Mouse (Mus musculus) adipocyte (in vitro differentiated cells): ENCODE data around the gene Proca1.
"Not testable (repeated sequence)": the region's sequence is repeated elsewhere in the genome, so short reads cannot be mapped to it uniquely, and the experiment has no call there.

Experiments
- DNase-seq: peaks from one replicate; pipeline ENCODE4 v3.0.0-alpha.2; 2016; ENCODE audit warnings: low spot score

Gene Proca1

DNA sequence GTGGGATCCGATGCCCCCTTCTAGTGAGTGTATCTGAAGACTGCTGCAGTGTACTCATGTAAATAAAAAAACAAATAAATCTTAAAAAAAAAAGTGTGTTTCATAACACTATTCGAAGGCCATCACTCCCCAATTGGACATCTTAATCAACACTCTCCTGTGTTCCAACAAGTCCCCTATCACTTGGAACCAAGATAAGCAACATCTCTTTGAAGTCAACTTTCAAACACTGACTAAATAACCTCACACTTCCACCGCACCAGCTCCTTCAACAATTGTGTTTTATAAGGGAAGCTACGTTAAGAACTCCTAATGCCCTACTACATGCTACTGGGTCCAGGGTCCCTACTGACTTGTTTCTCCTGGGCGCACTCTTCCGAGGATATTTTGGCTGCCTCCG, 10.7 kb upstream of the Proca1 start:
- DNase-seq, result no peak

DNA sequence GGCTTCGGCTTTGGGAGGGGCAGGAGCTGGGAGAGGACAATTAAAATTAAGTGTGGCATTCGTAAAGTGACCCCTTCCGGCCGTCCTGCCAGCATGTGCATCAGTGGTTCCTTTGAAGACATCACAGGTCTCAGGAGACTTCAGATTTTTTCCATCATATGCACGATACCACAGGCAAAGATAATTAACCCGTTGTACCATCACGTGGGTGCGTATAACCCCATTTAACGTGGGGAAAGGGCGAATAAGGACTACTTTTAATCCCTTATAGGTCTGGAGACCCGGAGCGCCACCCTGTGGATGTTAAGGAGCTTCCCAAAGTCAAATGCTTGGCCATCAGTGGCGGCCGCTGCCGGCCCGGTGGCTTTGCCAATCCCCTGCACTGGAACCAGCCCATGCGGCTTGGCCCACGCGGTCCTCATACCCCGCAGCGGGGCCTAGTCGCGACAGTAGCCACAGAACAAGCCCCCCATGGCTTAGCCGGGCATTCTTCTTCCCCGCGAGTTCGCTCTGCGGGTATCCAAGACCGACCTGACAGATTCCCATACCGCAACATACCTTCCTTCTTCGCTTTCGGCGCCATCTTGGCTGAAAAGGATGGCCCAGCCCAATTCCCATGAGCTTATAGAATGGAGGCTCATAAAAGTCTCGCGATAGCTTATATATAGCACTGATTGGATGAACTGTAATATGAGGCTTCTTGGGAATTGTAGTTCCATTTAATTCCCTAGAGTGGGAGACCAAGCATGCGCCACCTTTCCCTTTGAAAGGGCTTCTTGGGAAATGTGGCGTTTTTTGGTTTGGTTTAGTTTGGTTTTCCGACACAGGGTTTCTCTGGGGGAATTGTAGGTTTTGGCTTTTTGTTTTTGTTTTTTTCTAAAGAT, 10.0 kb upstream of the Proca1 start, which contains the start of gene Rpl23a:
Gene Rpl23a, minus strand, starts transcription at position 624 of the 884 bp plus-strand sequence.
- peak; percentile 94 for DNase-seq

DNA sequence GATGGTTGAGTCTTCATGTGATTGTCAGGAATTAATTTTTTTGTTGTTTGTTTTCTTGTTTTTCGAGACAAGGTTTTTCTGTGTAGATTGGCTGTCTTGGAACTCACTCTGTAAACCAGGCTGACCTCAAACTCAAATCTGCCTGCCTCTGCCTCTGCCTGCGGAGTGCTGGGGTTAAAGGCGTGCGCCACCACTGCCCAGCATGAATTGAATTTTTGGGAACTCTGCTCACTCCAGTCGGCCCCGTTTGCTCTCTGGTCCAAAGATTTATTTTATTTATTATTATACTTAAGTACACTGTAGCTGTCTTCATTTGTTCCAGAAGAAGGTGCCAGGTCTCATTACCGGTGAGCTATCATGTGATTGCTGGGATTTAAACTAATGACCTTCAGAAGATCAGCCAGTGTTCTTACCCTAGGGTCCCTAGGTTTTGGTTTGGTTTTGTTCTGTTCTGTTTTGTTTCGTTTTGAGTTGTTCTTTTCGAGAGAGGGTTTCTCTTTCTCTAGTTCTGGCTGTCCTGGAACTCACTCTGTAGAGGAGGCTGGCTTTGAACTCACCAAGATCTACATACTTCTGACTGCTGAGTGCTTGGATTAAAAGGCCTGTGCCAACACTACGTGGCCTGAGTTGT, 9.2 kb upstream of the Proca1 start:
- peak; percentile 46 for DNase-seq

DNA sequence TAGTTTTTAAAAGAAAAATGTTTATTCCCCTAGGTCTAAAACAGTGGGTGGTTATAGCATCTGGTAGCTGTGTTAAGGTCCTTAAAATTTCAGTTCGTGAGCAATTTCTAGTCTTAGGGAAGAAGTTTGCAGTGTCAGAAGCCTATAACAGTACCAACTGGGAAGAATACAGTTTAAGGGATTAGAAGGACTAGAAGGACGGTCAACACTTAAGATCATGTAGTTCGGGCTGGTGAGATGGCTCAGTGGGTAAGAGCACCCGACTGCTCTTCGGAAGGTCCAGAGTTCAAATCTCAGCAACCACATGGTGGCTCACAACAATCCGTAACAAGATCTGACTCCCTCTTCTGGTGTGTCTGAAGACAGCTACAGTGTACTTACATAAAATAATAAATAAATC, 8.5 kb upstream of the Proca1 start:
- DNase-seq, result not testable (repeated sequence)

DNA sequence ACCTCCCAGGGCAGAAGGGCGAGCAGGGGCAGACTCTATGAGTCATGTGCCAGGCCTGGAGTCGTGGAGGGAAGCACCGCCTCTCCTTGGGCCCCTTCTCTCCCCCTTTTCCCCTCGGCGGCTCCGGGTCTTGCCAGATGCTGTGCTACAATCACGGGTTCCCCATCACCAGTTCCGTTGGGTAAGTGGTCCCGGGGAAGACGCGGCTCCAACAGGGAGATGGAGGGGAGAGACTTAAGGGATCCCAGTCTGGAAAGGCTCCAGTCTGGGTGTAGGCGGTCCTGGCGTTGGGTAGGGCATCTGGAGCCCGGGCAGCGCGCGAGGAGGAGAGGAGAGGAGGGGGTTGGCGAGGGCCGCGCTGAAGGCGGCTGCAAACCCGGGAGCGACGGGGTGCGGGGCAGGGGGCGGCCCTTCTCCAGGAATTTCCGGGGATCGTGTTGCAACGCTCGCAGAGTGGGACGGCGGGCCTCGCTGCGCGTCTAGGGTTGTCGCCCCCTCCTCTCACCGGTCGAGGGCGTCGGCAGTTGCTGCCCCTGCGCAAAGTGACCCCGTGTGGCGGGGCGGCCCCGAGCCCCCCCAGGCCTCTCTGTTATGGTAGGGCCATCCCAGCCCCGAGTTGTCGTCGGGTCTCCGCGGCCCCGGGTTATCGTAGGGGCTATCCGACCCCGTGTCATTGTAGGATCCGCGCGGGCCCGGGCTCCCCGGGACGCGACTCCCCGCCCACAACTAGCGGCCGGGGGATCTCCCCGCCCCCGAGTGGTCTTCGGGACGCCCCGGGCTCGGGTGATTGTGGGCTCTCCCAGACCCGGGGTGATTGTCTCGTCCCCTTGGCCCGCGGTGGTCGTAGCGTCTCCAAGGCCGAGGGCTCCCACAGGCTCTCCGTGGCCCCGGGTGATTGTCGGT, 4.6 kb upstream of the Proca1 start, which contains the start of gene Rab34:
Gene Rab34, plus strand, starts transcription at position 100 of the 903 bp plus-strand sequence.
- DNase-seq, result peak; percentile 90

DNA sequence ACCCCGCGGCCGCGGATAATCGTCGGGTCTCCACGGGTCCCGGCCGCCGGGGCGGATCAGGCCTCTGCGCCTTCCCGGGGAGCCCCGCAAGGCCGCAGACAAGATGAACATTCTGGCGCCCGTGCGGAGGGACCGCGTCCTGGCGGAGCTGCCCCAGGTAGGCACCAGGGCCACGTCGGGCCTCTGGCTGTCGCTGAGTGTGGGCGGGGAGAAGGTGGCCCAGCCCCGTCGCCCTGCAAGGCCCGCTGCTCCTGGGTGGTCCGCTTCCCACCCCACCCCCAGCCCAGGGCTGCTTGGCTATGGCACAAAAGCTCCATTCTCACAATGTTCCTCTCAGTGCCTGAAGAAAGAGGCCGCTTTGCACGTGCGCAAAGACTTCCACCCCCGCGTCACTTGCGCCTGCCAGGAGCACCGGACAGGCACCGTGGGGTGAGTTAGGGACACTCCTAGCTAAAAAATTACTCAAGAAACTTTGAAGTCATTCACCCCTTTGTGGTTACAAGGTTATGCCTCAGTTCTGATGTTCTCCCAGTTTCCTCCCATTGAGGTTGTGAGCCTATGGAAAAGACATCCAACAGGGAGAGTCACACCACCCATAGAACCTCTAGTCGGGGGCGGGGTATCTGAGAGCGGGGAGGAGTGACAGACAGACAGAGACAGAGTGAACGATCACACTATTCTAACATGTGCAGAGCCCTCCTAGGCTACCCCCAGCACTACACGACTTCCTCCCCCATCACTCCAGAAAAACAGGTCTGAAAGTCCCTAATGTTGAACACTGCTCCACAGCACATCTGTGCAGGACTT, 3.8 kb upstream of the Proca1 start:
- peak; percentile 68 for DNase-seq

DNA sequence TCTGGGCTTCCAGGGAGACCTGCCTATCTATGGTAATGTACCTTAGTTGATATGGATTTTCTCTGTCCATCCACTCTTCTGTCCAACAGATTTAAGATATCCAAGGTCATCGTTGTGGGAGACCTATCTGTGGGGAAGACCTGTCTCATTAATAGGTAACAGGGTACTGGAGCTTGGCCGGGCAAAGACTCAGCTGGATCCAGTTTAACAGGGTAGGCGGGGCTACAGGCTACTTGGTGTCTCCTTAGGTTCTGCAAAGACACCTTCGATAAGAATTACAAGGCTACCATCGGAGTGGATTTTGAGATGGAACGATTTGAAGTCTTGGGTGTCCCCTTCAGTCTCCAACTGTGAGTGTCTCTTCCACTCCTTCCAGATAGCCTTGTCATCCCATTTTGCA, 3.2 kb upstream of the Proca1 start:
- no peak for DNase-seq

DNA sequence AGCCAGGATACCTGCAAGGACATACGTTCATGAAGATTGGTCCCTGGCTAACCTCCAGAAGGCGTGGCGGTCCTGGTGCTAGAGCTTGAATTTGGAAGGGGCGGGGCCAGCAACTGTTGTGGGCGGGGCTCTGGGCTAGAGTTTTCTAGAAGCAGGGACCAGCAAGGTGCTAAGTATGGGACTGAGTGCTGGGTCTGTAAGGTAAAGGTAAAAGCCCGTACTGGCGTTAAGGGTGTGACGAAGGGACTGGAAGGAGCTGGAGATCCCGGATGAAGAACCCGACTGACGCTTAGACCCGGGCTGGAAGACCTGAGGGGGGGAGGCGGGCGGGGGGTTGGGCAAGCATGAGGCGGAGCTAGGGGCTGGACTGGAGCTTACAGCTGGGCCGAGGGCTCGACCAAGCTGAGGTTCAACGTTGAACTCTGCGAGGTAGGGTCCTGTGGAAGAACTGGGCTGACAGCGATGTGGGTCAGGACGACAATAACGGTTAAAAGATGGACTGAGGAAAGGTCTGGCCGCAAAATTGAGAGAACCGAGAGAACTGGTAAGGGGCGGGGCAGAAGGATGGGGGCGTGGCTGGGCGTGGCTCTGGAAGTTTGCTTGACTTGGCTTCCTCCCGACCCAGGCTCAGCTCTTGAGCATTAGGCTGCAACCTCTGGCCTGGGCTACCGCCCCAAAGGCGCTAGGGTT, 1.4 kb downstream of the Proca1 start:
- DNase-seq, result no peak

DNA sequence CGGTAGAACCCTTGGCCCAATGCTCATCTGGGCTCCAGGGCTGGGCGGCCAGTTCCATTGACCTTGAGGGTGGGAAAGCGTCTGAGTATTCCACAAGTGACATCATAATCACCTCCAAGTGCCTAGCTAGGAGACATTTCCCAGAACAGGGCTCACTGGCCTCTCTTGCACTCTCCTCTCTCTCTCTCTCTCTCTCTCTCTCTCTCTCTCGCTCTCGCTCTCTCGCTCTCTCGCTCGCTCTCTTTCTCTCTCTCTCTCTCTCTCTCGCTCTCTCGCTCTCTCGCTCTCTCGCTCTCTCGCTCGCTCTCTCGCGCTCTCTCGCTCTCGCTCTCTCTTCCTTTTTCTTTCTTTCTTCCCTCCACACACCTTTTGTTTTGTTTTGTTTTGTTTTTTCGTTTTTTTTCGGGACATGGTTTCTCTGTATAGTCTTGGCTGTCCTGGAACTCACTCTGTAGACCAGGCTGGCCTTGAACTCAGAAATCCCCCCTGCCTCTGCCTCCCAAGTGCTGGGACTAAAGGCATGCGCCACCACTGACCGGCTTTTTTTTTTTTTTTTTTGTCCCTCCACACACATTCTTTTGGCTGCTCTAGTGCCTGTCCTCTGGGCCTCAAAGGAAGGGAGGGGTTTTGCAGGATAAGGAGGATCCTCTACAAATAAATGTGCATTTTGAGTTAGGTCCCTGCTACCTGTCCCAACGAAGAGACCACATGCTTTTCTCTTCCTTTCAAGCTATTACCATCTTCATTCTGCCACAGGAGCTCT, 2.1 kb downstream of the Proca1 start:
- DNase-seq, result no peak

DNA sequence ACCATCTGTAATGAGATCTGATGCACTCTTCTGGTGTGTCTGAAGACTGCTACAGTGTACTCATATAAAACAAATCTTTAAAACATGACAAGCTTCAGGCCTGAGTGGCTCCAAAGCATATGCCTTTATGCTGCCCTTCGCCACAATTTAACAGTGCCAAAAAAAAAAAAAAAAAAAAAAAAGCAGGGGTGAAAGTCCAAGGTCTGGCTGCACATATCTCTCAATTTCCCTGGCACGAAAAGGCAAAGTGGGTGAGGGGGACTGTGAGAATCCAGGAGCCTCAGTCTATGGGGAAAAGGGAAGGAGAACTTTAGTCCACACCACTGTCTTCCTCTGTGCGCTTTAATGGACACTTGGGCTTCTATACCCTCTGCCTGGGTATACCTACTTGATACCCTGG, 9.2 kb downstream of the Proca1 start:
- peak; percentile 76 for DNase-seq

DNA sequence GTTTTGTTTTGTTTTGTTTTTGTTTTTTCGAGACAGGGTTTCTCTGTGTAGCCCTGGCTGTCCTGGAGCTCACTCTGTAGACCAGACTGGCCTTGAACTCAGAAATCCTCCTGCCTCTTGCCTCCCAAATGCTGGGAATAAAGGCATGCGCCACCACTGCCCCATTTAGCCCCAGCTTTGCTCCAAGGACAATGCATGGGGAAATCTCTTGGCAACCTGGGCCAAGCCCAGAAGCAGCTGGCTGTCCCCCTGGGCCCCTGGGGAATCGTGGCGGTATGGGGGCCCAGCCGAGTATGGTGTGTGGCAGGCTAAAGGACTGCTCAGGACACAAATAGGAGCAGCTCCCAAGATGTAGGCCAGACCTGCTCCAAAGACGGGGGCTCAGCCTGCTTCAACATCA, 11.1 kb downstream of the Proca1 start:
- no peak for DNase-seq

DNA sequence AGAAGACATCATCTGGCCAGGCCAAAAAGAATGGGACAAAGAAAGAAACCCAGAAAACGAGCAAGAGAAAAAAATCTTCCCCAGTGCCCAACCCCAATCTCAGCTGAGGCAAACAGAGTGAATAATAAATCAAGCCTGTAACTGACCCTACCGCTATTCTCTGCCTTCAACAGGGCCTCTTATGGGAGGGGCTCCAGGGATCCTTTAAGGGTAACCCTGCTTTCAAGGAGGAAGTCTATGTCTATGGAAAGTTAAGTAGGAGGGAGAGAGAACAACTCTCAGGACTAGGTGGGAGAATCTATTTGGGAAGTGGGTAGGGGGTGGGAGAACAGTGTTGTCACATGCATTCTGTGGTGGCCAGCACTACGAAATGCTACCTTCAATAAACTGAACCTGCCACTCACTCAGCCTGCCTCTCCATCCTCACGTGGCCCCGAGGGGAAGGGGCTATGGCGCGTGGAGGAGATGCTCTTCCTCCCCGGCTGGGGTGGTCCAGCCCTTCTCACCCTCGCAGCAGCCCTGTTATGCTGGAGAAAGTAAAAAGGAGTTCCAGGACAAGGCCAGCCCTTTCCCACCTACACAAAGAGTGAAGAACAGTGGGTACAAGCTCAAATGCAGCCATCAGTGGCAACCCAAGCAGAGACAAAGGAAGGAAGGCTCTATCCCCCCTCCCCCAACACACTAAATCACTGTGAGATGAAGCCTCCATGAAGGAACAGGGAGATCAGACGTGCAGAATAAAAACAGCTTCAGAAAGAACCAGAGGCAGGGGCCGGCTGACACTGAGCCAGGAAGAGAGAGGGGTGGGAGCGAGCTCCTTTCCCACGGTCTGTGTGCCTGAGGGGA, 12.4 kb downstream of the Proca1 start:
- no peak for DNase-seq

DNA sequence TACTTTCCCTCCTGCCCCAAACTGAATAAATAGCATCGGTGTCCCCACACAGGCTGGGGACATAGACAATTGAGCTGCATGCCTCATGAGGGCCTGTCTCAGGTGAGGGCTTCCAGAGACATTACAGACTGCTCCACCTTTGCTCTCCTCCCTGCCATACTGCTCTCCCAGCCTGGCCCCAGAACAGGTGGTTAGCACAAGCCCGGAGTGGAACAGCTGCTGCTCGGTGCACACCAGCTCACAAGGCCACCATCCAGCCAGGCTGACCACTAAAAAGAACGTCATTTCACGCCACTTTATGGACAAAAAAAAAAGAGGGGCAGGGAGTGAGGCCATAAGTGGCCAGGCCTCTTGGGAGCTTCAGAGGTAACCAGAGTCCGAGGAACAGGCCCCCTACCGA, 14.0 kb downstream of the Proca1 start:
- DNase-seq, result no peak

DNA sequence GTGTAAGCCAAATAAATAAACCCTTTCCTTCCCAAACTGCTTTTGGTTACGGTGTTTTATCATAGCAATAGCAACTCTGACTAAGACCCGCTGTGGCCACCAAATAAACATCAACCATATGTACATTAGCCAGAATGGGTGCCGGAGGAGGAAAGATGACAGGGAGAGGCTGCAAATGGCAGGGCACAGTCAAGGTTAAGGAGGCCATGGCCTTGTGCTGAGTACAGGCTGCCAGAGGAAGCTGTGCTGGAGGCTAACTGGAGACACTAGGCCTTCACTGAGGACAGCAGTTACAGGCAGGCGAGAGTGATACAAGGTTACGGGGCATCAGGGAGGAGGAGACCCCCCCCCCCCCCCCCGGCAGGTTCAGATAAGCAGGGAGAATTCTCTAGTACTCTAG, 16.7 kb downstream of the Proca1 start:
- no peak for DNase-seq

DNA sequence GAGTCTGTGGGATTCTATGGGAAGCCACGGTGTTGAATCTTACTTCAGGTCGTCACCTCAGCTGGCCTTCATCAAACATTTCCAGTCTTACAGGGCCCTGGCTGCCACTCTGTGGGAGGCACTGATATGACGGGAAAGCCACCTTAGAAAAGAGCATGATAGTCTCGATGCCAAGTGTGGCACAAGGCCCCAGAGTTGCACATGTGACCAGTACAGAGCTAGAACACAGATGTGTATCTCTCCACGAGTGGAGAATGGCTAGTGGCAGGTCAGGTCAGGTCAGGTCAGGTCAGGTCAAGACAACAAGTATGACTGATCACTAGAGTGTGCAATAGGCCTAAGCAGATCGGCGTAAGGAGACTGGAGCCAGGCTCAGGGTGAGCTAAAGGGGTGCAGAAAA, 17.4 kb downstream of the Proca1 start:
- DNase-seq, result peak; percentile 42

DNA sequence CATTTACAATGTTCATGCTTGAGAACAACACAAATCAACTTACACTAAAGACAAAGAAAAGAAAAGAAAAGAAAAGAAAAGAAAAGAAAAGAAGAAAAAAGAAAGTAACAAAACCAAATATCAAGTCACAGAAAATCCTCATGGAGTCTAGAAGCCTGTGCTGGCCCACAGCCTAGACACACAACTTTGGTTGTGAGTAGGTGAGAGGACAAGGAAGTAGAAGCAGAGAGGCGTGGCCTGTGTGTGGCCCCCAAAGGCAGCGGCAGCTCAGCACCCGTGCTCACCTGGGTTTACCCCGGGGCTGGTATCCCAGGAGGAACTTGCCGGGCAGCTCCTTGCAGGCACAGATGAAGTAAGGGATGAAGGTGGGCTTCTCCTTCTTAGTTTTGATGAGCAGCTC, 18.3 kb downstream of the Proca1 start:
- peak; percentile 56 for DNase-seq

DNA sequence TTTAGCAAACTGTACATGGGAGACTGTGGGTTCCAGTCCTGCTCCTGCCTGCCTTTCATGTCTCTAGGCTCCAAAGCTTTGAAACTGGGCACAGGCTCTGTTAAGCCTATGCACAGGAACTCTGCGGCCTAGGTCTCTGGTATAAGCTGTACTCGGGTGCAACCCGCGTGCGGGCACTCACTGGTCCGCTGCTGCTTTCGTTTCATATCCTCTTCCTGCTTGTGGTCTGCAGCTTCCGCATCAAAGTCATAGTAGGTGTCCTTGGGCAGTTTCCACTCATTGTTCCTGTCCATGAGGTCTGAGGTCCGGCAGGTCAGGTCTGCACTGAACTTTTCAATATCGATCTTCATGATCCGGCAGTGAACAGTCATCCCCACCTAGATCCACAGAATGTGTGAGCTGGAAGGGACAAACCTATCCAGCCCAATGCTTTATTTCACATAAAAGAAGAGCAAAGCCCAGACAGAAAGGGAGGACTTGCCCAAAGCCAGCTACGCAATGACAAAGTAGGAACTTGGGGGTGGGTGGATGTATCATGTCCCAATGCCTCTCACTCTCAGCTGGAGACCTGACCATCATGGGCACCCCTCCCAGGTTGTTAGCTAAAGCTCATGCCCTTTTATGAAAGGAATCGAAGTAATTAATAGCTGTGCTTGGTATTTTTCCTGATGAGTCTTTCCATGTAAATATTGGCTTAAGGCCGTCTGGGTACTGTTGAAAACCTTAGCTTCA, 20.1 kb downstream of the Proca1 start:
- DNase-seq, result no peak

DNA sequence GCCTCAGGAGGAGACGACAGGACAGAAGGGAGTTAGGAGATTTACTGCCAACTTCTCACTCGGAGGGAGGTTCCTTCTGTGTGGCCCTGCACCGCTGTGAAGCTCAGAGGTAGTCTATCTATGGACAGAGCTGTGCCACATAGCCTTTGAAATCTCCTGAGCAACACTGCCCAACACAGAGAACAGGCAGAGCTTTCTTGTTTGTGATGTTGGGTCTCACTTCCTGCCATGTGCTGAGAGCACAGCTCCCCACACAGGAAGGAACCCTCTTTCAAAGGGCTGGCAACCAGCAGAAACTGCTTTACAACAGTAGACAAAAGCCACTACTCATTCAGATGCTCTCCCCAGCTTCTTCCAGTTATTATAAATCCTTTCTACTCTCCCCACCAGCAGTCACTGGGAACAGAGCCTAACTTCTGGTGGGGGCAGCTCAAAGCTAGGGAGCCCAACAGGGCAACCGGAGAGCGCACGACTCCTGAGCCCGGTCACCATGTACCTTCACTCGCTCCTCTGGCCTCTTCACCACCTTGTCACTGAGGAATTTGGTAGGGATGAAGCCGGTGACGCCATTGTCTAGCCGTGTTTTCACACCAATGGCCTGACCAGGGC, 22.6 kb downstream of the Proca1 start:
- no peak for DNase-seq
